Mouse (Mus musculus) heart, embryonic 16.5 days (tissue): ENCODE results near the gene Gm29094. TPM values are rescaled to one million over a fixed set of nuclear protein-coding genes. Genes with fewer than 3 reads are reported as not detected.

Experiments used
- polyA plus RNA-seq: library from polyadenylated mRNA; unstranded; fragments of >200 nt; fragmentation: Nextera tagmentation; extraction: Ambion mirVana; gene quantifications from 2 replicates; pipeline ENCODE4 v1.2.1, GENCODE M21; 2015

Gene Gm29094
- polyA plus RNA-seq, 1 experiment from 2014 or later, result 0.37 TPM

Other genes starting within 250 kb of the Gm29094 start
- 0.64 and 0.99 TPM in 2 replicates for gene Bcl2a1a, start 242.5 kb upstream of the Gm29094 start, polyA plus RNA-seq
- gene Trim43b, start 106.5 kb upstream of the Gm29094 start, polyA plus RNA-seq, result not detected in 2 replicates
- 2.3 and 4.6 TPM in 2 replicates for gene Bcl2a1b, start 170 bp upstream of the Gm29094 start, polyA plus RNA-seq
- 17.3 and 18.2 TPM in 2 replicates for gene Mthfs, start 11.3 kb downstream of the Gm29094 start, polyA plus RNA-seq